Mouse (Mus musculus) embryonic facial prominence, embryonic 13.5 days (tissue): ENCODE measurements around the gene Wdr25. TPM values are rescaled to one million over a fixed set of nuclear protein-coding genes. Genes with fewer than 3 reads are reported as not detected.

Experiments used
- ATAC-seq: fragments of 200-750 bp; cut with Nextera tagmentation; 2 replicates; pipeline ENCODE4 v1.8.0; 2017; ENCODE audit warnings: low read depth; ENCODE audit not compliant: insufficient number of reproducible peaks, insufficient read depth, low FRiP score, low TSS enrichment
- H3K27ac ChIP-seq: fragments of 300-500 bp; sonication (generic); 2 replicates; pipeline ENCODE4 v1.5.1; 2015; ENCODE audit warnings: moderate library complexity, mild to moderate bottlenecking, inconsistent platforms
- H3K27me3 ChIP-seq: fragments of 300-500 bp; sonication (generic); 2 replicates; pipeline ENCODE4 v1.6.1; 2015; ENCODE audit warnings: mild to moderate bottlenecking, inconsistent platforms
- H3K36me3 ChIP-seq: fragments of 300-500 bp; sonication (generic); 2 replicates; pipeline ENCODE4 v1.6.1; 2015; ENCODE audit warnings: mild to moderate bottlenecking, inconsistent platforms
- H3K4me1 ChIP-seq: fragments of 300-500 bp; sonication (generic); 2 replicates; pipeline ENCODE4 v1.6.1; 2015; ENCODE audit warnings: inconsistent platforms
- H3K4me2 ChIP-seq: fragments of 300-500 bp; sonication (generic); 2 replicates; pipeline ENCODE4 v1.6.1; 2015; ENCODE audit warnings: moderate library complexity, mild to moderate bottlenecking, inconsistent platforms
- H3K4me3 ChIP-seq: fragments of 300-500 bp; sonication (generic); 2 replicates; pipeline ENCODE4 v1.5.1; 2015; ENCODE audit warnings: mild to moderate bottlenecking, inconsistent platforms
- H3K9ac ChIP-seq: fragments of 300-500 bp; sonication (generic); 2 replicates; pipeline ENCODE4 v1.6.1; 2015; ENCODE audit warnings: mild to moderate bottlenecking, inconsistent platforms
- H3K9me3 ChIP-seq: fragments of 300-500 bp; sonication (generic); 2 replicates; pipeline ENCODE4 v1.6.1; 2016; ENCODE audit warnings: inconsistent platforms
- WGBS: fragments of 180-500 bp; shearing (Covaris S2); methylation state at CpG from one replicate; pipeline ENCODE4 v1.1.7; 2015; ENCODE audit warnings: mixed read lengths; 5-methylcytosine and 5-hydroxymethylcytosine counted together
- polyA plus RNA-seq: library from polyadenylated mRNA; unstranded; fragments of >200 nt; fragmentation: Nextera tagmentation; extraction: Ambion mirVana; gene quantifications from 2 replicates; pipeline ENCODE4 v1.2.1, GENCODE M21; 2015

Gene Wdr25
- polyA plus RNA-seq, 1 experiment from 2014 or later, result 10.8 TPM

DNA sequence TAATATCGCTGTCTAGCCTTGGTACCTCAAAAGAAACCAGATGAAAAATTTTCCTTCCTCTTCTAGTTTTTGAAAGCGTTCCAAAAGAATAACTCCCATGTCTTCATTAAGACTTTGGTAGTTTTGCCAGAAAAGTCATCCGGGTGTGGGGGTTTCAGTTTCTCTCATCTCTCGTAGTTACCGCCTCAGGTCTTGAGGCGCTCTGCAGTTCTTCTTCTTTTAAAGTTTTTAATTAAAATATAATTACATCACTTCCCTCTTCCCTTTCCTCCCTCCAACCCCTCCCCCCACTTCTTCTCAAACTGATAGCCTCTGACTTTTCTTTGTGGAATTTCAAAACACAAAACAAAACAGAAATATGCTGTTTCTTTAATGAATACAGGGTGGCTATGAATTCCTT lies 180.7 kb downstream of the Wdr25 start:
- Histone ChIP-seq H3K36me3 (no peaks in the 10 kb centered on the region), H3K4me2 (no peak overlapping the region), H3K4me1 (no peaks in the 10 kb centered on the region), H3K9ac (no peak overlapping the region), H3K4me3 (no peak overlapping the region), H3K27ac (no peak overlapping the region), H3K9me3 (no peaks in the 10 kb centered on the region), H3K27me3 (peaks cover 16% of the 10 kb centered on the region)
- WGBS, result 59% methylated on average over 6 of the region's 6 CpGs
- ATAC-seq, result no peak

DNA sequence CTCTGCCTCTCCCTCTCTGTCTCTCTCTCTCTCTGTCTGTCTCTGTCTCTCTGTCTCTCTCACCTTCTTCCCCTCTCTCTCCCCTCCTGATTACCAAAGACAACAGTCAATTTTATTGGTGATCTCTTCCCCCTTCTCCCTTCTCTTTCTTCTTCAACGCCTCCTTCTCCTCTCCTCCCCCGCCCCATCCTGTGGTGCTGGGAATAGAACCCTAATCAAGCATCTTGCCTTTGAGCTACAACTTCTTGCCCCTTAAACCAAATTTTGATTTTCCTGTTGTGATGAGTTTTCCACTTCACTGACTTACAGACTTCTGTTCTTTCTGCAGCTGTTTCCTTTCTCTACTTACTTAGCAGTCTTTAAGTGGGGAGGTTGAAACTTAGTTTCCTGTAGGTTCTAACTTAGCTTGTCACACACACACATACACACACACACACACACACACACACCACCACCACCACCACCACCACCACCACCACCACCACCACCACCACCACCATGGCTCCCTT lies 181.4 kb downstream of the Wdr25 start:
- Histone ChIP-seq H3K4me1 (no peaks in the 10 kb centered on the region), H3K27me3 (peaks cover 12% of the 10 kb centered on the region; the same call in 1 of the 2 replicates), H3K9ac (no peak overlapping the region), H3K9me3 (no peaks in the 10 kb centered on the region), H3K4me2 (no peak overlapping the region), H3K4me3 (no peak overlapping the region), H3K27ac (no peak overlapping the region), H3K36me3 (no peaks in the 10 kb centered on the region)
- ATAC-seq, result no peak
- 73% methylated on average over 2 of the region's 2 CpGs for WGBS

DNA sequence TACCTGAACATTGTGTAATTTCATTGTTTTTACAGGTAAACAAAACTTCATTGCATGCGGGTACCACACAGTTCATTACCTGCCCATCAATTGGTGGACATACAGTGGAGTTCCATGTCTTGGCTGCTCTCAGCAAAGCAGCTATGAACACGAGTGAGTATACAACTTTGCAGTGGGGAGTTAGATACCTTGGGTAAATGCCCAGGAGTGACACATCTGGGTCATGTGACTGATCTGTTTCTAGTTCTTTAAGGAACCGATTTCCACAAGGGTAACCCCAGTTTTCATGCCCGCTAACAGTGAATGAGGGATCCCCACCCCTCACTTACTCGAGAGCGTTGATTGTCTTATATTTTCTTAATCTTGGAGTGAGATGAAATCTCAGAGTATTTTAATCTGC lies 183.6 kb downstream of the Wdr25 start:
- no peak for ATAC-seq

More for the DNA sequence above, 183.6 kb downstream of the Wdr25 start:
- H3K27me3 ChIP-seq, result 0 out of 2 replicates have a peak, but pooled peaks cover 7% of the 10 kb centered on the region
- H3K36me3 ChIP-seq, result no peaks in the 10 kb centered on the region
- H3K4me2 ChIP-seq, result no peak overlapping the region
- 75% methylated on average over 6 of the region's 6 CpGs for WGBS
- H3K9me3 ChIP-seq, result no peaks in the 10 kb centered on the region
- H3K4me1 ChIP-seq, result no peaks in the 10 kb centered on the region
- H3K9ac ChIP-seq, result no peak overlapping the region
- H3K4me3 ChIP-seq, result no peak overlapping the region
- H3K27ac ChIP-seq, result no peak overlapping the region

Other genes starting within 250 kb of the Wdr25 start
- gene Degs2, start 191.3 kb upstream of the Wdr25 start, polyA plus RNA-seq, result 2.4 and 3.0 TPM in 2 replicates
- 18.6 and 21.3 TPM in 2 replicates for gene Yy1, start 100.7 kb upstream of the Wdr25 start, polyA plus RNA-seq
- 15.1 and 15.8 TPM in 2 replicates for gene Slc25a29, start 57.7 kb upstream of the Wdr25 start, polyA plus RNA-seq
- gene Slc25a47, start 57.6 kb upstream of the Wdr25 start, polyA plus RNA-seq, result 13.1 and 16.6 TPM in 2 replicates
- 75.6 and 78.6 TPM in 2 replicates for gene Wars, start 543 bp downstream of the Wdr25 start, polyA plus RNA-seq
- gene Begain, start 174.6 kb downstream of the Wdr25 start, polyA plus RNA-seq, result 8.8 and 11.8 TPM in 2 replicates